Mouse (Mus musculus): Measurements from ENCODE around the gene Pilra.

Pilra gene

DNA sequence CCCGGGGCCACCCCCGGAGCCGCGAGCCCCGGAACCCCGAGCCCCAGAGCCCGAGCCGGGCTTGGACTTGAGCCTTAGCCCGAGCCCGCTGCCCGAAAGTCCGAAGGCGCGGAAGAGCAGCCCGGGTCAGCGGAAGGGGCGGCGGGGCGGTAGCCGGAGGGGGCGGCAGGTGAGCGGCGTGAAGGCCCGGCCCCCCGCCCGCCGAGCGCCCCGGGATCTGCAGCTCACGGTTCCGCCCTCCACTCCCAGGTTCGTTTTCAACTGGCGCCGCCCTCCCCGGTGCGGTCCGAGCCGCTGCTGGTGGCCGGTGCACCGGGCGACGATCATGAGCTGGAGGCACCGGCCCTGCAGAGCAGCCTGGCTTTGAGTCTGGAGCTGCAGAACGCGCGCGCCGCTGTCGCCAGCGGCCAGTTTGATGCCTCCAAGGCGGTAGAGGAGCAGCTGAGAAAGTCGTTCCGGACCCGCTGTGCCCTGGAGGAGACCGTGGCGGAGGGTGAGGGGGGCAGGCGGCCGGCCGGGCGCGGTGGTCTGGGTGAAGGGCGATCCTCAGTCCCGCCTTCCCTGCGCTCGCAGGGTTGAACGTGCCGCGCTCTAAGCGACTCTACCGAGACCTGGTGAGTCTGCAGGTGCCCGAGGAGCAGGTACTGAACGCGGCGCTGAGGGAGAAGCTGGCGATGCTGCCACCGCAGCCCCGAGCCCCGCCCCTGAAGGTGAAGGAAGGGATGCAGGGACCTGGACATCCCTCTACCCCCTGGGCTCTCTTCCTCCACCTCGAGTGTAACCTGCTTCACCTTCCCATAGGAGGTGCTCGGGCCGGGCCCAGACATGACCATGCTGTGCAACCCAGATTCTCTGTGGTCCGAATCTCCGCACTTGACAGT lies 56.8 kb downstream of the Pilra start:
- no peak for DNase-seq (ENCODE audit: low read depth, low spot score)

DNA sequence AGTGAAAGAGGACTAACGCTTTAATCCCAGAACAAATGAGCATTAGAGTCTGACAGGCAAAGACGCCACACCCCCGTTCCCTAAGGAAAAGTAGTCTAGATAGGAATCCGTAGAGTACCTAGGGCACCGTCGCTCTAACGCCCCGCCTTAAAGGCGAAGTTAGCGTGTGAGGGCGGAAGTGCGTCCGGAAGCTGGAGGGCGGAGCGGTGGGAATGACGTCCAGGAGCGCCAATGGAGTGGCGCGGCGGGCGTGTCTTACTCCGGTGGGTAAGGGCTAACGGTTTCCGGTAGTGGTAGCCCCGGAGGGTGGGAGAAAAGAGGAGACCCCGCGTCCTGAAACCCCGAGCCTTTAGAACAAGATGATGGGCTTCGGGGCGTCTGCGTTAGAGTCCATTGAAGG lies 57.4 kb downstream of the Pilra start, which contains the start of gene Ppp1r35:
Gene Ppp1r35, plus strand, starts transcription at position 215 of the 400 bp plus-strand sequence.
- DNase-seq (ENCODE audit: low read depth, low spot score): peak; percentile 96

DNA sequence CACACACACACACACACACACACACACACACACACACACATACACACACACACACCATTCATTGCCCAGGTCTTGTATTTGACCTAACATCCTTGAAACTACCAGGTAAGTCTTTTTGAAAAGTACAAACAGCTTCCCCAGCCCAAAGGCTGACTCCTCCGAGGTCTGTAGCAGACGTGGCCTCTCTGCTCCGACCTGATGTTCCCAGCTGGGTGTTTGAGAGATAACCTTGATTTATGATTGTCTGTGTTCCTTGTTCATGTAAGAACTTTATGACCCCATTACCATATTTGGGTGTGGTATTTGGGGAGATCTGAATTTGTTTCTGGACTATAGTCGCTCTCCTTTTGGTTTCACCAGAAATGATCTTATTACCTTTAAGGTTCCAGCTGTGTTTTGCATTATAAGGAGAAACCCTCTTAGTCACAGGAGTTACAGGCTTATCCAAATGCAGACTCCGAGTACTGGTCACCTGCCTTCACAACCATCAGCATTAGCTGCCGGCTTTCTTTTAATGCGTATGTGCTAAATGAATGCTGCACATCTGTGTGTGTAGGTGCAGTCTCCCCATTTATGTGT lies 58.7 kb downstream of the Pilra start:
- no peak for DNase-seq (ENCODE audit: low read depth, low spot score)

DNA sequence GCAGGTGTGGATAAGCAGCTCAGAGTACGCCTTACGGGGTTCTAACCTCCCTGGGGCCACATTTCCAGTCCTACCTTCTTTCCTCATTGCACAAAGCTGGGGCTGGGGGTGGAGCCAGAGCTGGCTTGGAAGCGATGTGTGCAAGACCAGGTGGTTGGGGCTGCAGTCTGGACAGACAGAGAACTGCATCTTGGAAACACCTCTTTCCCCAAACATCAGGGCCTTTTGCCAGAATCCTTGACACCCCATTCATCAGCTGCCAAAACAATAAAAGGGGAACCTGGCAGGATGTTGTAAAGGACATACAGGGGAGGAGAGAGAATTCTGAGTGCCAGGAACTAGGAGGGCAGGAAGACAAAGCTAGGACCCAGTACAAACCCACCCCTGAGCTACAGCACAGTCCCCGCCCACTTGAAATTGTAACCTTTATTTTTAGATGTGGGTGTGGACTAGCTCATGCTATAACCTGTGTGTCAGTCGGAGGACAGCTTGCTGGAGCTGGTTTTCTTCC lies 59.6 kb downstream of the Pilra start:
- no peak for DNase-seq (ENCODE audit: low read depth, low spot score)

DNA sequence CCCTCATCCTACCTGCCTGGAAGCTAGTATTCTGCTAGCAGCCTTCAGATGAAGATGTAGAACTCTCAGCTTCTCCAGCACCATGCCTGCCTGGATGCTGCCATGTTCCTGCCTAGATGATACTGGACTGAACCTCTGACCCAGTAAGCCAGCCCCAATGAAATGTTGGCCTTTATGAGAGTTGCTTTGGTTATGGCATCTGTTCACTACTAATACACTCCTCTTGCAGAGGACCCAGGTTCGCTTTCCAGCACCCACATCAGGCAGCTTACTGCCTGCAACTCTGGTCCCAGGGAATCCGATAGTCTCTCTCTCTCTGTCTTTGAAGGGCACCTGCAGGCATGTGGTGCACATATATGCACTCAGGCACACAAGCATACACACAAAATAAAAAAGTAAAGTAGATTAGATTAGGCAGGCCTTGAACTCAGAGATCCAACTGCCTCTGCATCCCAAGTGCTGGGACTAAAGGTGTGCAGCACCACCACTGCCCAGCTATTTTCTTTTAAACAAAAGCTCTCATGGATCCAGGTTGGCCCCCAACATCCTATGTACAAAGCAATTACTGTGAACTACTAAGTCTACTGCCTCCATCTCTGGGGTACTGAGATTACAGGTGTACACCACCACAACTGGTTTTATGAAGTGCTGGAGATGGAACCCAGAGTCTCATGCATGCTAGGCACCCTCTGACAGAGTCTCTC lies 60.3 kb downstream of the Pilra start:
- DNase-seq (ENCODE audit: low read depth, low spot score): no peak

DNA sequence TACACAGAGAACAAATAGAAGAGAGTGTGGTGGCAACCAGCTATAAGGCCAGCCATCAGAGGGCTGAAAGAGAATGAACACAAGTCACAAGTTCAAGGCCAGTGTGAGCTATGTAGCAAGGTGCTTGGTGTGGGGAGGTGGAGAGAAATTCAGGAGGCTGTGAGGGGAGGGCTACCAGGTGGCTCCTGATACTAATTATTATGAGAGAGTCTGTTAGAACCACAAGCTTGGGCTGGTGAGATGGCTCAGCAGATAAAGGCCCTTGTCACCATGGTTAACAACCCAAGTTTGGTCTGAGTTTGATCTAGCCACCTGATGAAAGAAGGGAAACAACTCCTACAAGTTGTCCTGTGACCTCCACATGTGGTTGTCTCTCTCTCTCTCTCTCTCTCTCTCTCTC lies 63.3 kb downstream of the Pilra start:
- no peak for DNase-seq (ENCODE audit: low read depth, low spot score)

Measured in retina, postnatal 7 days (tissue).